Mouse (Mus musculus) lung, embryonic 16.5 days (tissue): ENCODE measurements around the gene Map2. TPM values are rescaled to one million over a fixed set of nuclear protein-coding genes. Genes with fewer than 3 reads are reported as not detected.

Experiments used
- ATAC-seq: fragments of 200-750 bp; cut with Nextera tagmentation; 2 replicates; pipeline ENCODE4 v1.8.0; 2017; ENCODE audit warnings: low read depth, mild to moderate bottlenecking, moderate library complexity
- H3K27ac ChIP-seq: fragments of 300-500 bp; sonication (generic); 2 replicates; pipeline ENCODE4 v1.5.1; 2014; ENCODE audit warnings: mild to moderate bottlenecking, control low read depth, low read length
- H3K27me3 ChIP-seq: fragments of 300-500 bp; sonication (generic); 2 replicates; pipeline ENCODE4 v1.6.1; 2014; ENCODE audit warnings: low read depth, low read length, mixed read lengths; ENCODE audit not compliant: control insufficient read depth, insufficient read depth
- H3K36me3 ChIP-seq: fragments of 300-500 bp; sonication (generic); 2 replicates; pipeline ENCODE4 v1.6.1; 2014; ENCODE audit warnings: low read length; ENCODE audit not compliant: control insufficient read depth, insufficient read depth
- H3K4me1 ChIP-seq: fragments of 300-500 bp; sonication (generic); replicated peaks from 2 replicates; pipeline ENCODE4 v1.6.1; 2014; ENCODE audit warnings: low read length, mixed read lengths; ENCODE audit not compliant: control insufficient read depth, insufficient read depth
- H3K4me2 ChIP-seq: fragments of 300-500 bp; sonication (generic); 2 replicates; pipeline ENCODE4 v1.6.1; 2014; ENCODE audit warnings: low read depth, low read length, control low read depth
- H3K4me3 ChIP-seq: fragments of 300-500 bp; sonication (generic); 2 replicates; pipeline ENCODE4 v1.5.1; 2014; ENCODE audit warnings: mild to moderate bottlenecking, low read length, control low read depth
- H3K9ac ChIP-seq: fragments of 300-500 bp; sonication (generic); 2 replicates; pipeline ENCODE4 v1.6.1; 2014; ENCODE audit warnings: low read length, control low read depth
- H3K9me3 ChIP-seq: fragments of 300-500 bp; sonication (generic); 2 replicates; pipeline ENCODE4 v1.6.1; 2016; ENCODE audit warnings: low read length; ENCODE audit not compliant: control insufficient read depth
- WGBS: fragments of 180-500 bp; shearing (Covaris S2); extraction: QIAGEN DNeasy Blood & Tissue Kit; methylation state at CpG from one replicate; pipeline ENCODE4 v1.1.7; 2014; 5-methylcytosine and 5-hydroxymethylcytosine counted together
- polyA plus RNA-seq: library from polyadenylated mRNA; unstranded; fragments of >200 nt; fragmentation: Nextera tagmentation; extraction: Ambion mirVana; gene quantifications from 2 replicates; pipeline ENCODE4 v1.2.1, GENCODE M21; 2015

Map2 gene
- polyA plus RNA-seq, 1 experiment from 2014 or later, result 13.1 TPM

DNA sequence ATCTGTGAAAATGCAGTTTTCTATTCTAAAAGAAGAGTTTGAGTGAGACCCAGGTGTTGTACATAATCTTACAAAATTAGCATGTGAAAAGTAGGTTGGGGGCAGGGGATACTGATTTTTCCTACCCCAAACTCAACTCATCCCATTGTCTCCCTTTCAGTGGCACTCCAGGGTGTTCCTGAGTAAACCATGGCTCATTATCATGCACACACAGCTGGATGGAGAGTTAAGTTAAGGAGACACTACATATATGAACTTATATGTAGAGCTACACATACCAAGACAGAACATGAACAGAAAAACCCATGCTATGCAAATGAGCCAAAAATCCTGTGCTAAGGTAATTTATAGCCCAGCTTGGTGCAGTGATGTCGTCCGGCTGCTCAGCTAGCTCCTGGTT, 267.8 kb downstream of the Map2 start:
- Histone ChIP-seq H3K4me3 (no peak overlapping the region), H3K27ac (no peak overlapping the region), H3K36me3 (no peaks in the 10 kb centered on the region; the same call in 1 of the 2 replicates), H3K9ac (no peak overlapping the region), H3K4me1 (no peaks in the 10 kb centered on the region), H3K4me2 (no peak overlapping the region), H3K9me3 (no peaks in the 10 kb centered on the region), H3K27me3 (no peaks in the 10 kb centered on the region)
- 87% methylated on average over 2 of the region's 2 CpGs for WGBS
- ATAC-seq, result no peak

DNA sequence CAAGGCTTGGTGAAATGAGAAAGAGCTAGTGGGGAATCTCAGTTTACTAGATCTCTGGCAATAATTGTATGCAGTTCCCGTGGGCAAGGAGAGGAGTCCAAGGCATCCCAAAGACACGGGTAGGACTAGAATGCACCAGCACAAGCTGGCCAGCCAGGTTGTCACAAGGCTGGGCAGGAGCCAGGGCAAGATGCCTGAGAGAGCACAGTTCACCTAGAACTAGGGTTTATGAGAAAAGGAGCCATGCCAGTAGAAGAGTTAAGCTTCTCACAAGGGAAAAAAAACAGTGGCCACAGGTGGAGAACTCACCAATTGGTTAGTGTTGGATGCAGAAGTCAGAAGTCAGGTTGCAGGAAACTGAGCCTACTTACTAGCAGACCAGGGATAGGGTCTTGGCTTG, 274.4 kb downstream of the Map2 start:
- 79% methylated on average over 2 of the region's 2 CpGs for WGBS
- Histone ChIP-seq H3K27ac (no peak overlapping the region), H3K9ac (no peak overlapping the region), H3K4me2 (no peak overlapping the region), H3K4me1 (no peaks in the 10 kb centered on the region), H3K9me3 (no peaks in the 10 kb centered on the region), H3K27me3 (no peaks in the 10 kb centered on the region), H3K36me3 (no peaks in the 10 kb centered on the region), H3K4me3 (no peak overlapping the region)
- ATAC-seq, result no peak

DNA sequence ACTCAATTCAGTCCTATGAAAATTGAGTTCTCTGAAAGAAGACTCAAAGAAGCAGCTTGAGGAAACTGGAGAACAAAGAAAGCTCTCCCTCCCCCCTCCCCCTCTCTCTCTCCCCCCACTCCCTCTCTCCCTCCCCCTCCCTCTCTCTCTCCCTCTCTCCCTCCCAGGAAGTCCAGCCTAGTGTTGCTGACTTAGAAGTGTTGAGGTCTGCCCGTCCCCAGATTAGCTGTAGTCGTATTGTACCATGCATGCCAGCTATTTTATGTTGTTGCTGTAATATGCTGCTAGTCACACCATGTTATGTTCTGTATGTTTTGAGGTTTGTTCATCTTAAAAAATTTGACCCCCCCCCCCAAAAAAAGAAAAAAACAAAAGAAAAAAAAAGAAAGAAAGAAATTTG, 281.5 kb downstream of the Map2 start:
- Histone ChIP-seq H3K9me3 (no peaks in the 10 kb centered on the region), H3K4me1 (0 out of 2 replicates have a peak, but pooled peaks cover 3% of the 10 kb centered on the region), H3K27ac (no peak overlapping the region), H3K36me3 (no peaks in the 10 kb centered on the region), H3K9ac (no peak overlapping the region), H3K4me3 (no peak overlapping the region), H3K4me2 (no peak overlapping the region), H3K27me3 (no peaks in the 10 kb centered on the region)
- ATAC-seq, result no peak
- 13% methylated on average over 2 of the region's 2 CpGs for WGBS

DNA sequence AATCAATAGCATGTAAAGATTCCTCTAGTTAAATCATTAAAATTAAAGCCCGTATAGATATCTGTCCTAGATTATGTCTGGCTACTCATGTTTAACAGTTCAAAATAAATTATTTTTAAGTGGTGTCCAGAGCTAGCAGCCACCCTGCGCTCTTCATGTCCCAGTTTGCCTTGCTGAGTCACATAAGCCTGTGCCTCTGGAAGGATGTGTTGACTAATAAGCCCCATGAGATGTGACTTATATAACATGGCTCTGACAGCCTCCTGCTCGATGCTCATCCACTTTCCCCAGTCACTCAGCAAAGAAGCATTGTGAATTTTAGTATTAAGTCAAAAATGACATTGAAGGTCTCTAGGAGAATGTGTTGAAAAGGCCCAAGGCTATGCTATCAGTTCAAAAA, 282.7 kb downstream of the Map2 start:
- no peaks in the 10 kb centered on the region for H3K36me3 ChIP-seq
- 49% methylated on average over 3 of the region's 3 CpGs for WGBS
- ATAC-seq, result no peak
- H3K9ac ChIP-seq, result no peak overlapping the region
- H3K4me1 ChIP-seq, result 0 out of 2 replicates have a peak, but pooled peaks cover 3% of the 10 kb centered on the region
- no peaks in the 10 kb centered on the region for H3K27me3 ChIP-seq
- H3K9me3 ChIP-seq, result no peaks in the 10 kb centered on the region
- no peak overlapping the region for H3K4me3 ChIP-seq
- H3K4me2 ChIP-seq, result no peak overlapping the region
- H3K27ac ChIP-seq, result no peak overlapping the region

DNA sequence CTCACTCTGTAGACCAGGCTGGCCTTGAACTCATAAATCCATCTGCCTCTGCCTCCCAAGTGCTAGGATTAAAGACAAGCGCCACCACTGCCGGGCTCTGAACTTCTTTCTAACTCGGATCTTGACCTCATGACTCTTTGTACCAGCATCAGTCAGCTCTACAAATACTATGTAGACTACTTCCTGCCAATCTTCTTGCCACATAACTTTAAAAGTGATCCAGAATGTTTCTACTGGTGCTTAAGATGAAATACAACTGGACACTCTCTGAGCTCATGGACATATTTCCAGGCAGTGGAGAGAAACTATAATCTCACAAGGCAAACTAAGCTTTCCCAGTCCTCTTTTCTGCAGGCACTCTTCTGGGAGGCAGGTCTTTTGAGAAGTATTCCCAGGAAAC, 284.3 kb downstream of the Map2 start:
- H3K27me3 ChIP-seq, result no peaks in the 10 kb centered on the region
- peak; percentile 75 for ATAC-seq
- H3K4me2 ChIP-seq, result no peak overlapping the region
- no peak overlapping the region for H3K27ac ChIP-seq
- H3K4me1 ChIP-seq, result 0 out of 2 replicates have a peak, but pooled peaks cover 3% of the 10 kb centered on the region
- H3K4me3 ChIP-seq, result no peak overlapping the region
- no peak overlapping the region for H3K9ac ChIP-seq
- no peaks in the 10 kb centered on the region for H3K36me3 ChIP-seq
- whole genome bisulfite sequencing, result 46% methylated on average over 3 of the region's 3 CpGs
- H3K9me3 ChIP-seq, result no peaks in the 10 kb centered on the region

DNA sequence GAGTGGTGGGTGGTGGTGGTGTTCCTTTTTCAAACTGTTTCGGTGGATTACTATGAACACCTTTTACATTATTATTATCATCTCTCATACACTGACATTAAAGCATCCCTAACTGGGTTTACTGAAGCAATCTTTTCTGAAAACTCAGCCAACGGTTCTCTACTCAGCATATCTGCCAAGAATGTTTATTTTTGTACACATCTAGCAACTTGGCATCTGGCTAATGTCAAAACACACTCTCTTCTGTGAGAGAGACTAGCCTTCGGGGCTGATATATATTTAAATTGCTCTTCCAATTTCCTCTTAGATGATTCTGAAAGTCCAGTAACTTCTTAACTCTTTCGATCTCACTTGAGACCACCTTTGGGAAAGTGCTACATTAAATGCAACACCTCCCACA, 285.8 kb downstream of the Map2 start:
- H3K9ac ChIP-seq, result no peak overlapping the region
- peak; percentile 82 for ATAC-seq
- H3K9me3 ChIP-seq, result no peaks in the 10 kb centered on the region
- H3K4me2 ChIP-seq, result no peak overlapping the region
- WGBS, result 37% methylated on average over 4 of the region's 4 CpGs
- H3K4me3 ChIP-seq, result no peak overlapping the region
- H3K27me3 ChIP-seq, result no peaks in the 10 kb centered on the region
- no peaks in the 10 kb centered on the region for H3K36me3 ChIP-seq
- H3K4me1 ChIP-seq, result 0 out of 2 replicates have a peak, but pooled peaks cover 3% of the 10 kb centered on the region
- H3K27ac ChIP-seq, result no peak overlapping the region

DNA sequence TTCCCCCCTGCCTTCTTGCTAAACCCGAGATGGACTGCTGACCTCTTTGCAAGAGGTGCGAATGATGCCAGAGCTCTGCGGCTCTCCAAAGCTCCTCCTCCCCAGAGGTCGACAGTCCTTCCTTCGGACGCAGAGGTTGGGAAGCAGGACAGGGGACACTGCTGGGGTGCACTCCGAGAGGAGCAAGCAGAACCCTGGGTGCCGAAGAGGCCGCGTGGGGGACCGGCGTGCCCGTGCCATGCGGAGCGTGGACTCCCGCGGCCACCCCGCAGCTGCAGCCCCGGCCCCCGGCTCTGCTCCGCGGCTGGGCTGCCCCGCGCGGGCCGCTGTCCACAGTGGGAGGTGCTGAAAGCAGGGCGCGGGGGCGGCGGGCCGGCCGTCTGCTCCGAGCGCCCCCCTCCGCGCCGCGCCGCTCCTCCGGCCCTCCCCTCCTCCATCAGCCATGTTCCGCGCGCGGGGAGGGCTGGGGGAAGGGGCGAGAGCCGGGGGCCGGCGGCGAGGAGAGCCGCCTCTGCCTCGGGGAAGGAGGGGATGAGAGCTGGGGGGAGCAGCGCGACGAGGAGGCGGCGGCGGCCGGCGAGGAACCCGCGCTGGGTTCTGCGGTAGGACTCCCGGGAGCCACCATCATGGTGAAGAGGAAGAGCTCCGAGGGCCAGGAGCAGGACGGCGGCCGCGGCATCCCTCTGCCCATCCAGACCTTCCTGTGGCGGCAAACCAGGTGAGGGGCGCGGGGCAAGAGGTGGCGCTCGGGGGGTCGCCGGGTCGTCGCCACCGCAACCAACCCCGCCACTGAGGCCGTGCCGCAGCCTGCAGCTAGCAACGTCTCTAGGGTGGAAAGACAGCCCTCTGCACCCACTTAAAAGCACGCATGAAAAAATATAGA, 293.0 kb downstream of the Map2 start, which contains the start of gene Unc80:
TSS of gene Unc80 (plus strand) at position 547 of the 883 bp plus-strand sequence.
- no peak within 1 kb of the TSS for H3K27ac ChIP-seq
- H3K9ac ChIP-seq, result no peak within 1 kb of the TSS; the same call in 1 of the 2 replicates
- H3K27me3 ChIP-seq, result peaks cover 14% of the 10 kb centered on the region
- ATAC-seq, result peak; percentile 97
- H3K9me3 ChIP-seq, result no peaks in the 10 kb centered on the region
- no peaks in the 10 kb centered on the region for H3K36me3 ChIP-seq
- H3K4me1 ChIP-seq, result peaks cover 4% of the 10 kb centered on the region; the same call in 1 of the 2 replicates
- H3K4me2 ChIP-seq, result peak within 1 kb of the TSS; percentile 83
- H3K4me3 ChIP-seq, result peak within 1 kb of the TSS; percentile 55
- WGBS, result 1% methylated on average over 69 of the region's 83 CpGs

DNA sequence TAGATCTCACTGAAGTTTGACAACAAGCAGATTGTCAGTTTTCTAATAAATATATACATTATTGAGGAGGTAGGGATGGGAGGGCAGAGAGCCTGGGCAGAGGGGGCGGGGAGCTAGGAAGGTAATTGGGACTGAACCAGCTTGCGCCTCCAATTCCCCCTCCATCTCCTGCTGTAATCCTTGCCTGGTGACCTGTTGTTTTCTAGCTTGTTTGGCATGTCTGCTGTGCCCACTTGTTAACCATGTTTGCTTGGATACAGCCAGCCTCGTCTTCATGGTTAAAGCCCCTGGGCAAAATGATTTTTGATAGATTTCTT, 293.6 kb downstream of the Map2 start:
- Histone ChIP-seq H3K9ac (no peak overlapping the region), H3K4me2 (peak overlapping the region; percentile 83), H3K4me3 (peak overlapping the region; percentile 55), H3K27me3 (peaks cover 14% of the 10 kb centered on the region), H3K36me3 (no peaks in the 10 kb centered on the region), H3K4me1 (peaks cover 4% of the 10 kb centered on the region; the same call in 1 of the 2 replicates), H3K9me3 (no peaks in the 10 kb centered on the region), H3K27ac (no peak overlapping the region)
- no peak for ATAC-seq
- 17% methylated on average over 3 of the region's 3 CpGs for WGBS

DNA sequence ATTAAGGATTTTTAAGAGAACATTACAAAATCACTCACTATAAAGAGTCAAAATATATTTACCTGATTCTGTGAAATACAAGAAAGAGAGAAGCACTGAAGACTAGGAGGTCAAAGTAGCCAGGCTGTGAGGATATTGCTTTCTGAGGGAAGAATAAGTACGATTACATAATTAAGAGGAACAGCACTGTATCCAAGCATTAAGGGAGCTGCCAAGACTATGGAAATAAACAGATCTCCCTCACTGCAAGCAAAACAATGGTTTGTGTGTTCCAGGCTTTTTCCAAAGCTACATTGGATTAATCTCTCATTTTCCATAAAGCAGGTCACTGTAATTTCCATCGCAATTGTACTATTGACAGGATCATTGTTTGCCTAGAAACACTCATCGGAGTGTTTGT, 307.7 kb downstream of the Map2 start:
- Histone ChIP-seq H3K9me3 (no peaks in the 10 kb centered on the region), H3K9ac (no peak overlapping the region), H3K4me2 (no peak overlapping the region), H3K27ac (no peak overlapping the region), H3K4me1 (no peaks in the 10 kb centered on the region), H3K4me3 (no peak overlapping the region), H3K36me3 (no peaks in the 10 kb centered on the region), H3K27me3 (no peaks in the 10 kb centered on the region)
- WGBS, result 79% methylated on average over 3 of the region's 3 CpGs
- no peak for ATAC-seq
